Mouse (Mus musculus): Measurements from ENCODE around the gene Prkcq.

GRCm38 (mm10) chr2:11218122-11218521, 46.2 kb downstream of the Prkcq start:
- no peak for TF ChIP-seq CTCF (IDR thresholded peaks at IDR 0.05; ENCODE audit: borderline replicate concordance, control insufficient read depth, extremely low read depth, insufficient read depth, low read length, poor library complexity)
- TF ChIP-seq POLR2A (IDR thresholded peaks at IDR 0.05; ENCODE audit: control insufficient read depth, extremely low read depth, insufficient read depth, low read length, poor library complexity) = no peak

Measured in thymus, adult 2 months (tissue).